Mouse (Mus musculus) stomach, embryonic 14.5 days (tissue): ENCODE measurements at regions not wholly inside any gene's neighbourhood (a gene's known extent, or its start where the extent isn't known, plus 50 kb on each side); places are given as distances from the start of the nearest gene placed in this dataset.

ENCODE experiments used
- ATAC-seq: fragments of 200-750 bp; cut with Nextera tagmentation; 2 replicates; pipeline ENCODE4 v1.8.0; 2017; ENCODE audit warnings: low read depth, moderate TSS enrichment; ENCODE audit not compliant: insufficient number of reproducible peaks, insufficient read depth, low FRiP score
- H3K27ac ChIP-seq: fragments of 300-500 bp; sonication (generic); 2 replicates; pipeline ENCODE4 v1.5.1; 2014; ENCODE audit warnings: mild to moderate bottlenecking, low read length, moderate library complexity, mixed read lengths
- H3K27me3 ChIP-seq: fragments of 300-500 bp; sonication (generic); 2 replicates; pipeline ENCODE4 v1.6.1; 2014; ENCODE audit warnings: low read length, control low read depth, mixed read lengths; ENCODE audit not compliant: control insufficient read depth, insufficient read depth
- H3K36me3 ChIP-seq: fragments of 300-500 bp; sonication (generic); 2 replicates; pipeline ENCODE4 v1.6.1; 2014; ENCODE audit warnings: mild to moderate bottlenecking, control low read depth, low read length, moderate library complexity, mixed read lengths; ENCODE audit not compliant: control insufficient read depth, insufficient read depth
- H3K4me1 ChIP-seq: fragments of 300-500 bp; sonication (generic); 2 replicates; pipeline ENCODE4 v1.6.1; 2014; ENCODE audit warnings: low read length, control low read depth, mixed read lengths; ENCODE audit not compliant: control insufficient read depth, insufficient read depth
- H3K4me2 ChIP-seq: fragments of 300-500 bp; sonication (generic); replicated peaks from 2 replicates; pipeline ENCODE4 v1.6.1; 2014; ENCODE audit warnings: low read depth, low read length, control low read depth
- H3K4me3 ChIP-seq: fragments of 300-500 bp; sonication (generic); 2 replicates; pipeline ENCODE4 v1.5.1; 2014; ENCODE audit warnings: low read depth, low read length, control low read depth
- H3K9ac ChIP-seq: fragments of 300-500 bp; sonication (generic); replicated peaks from 2 replicates; pipeline ENCODE4 v1.6.1; 2014; ENCODE audit warnings: low read depth, mild to moderate bottlenecking, control low read depth, low read length, moderate library complexity, mixed read lengths
- H3K9me3 ChIP-seq: fragments of 300-500 bp; sonication (generic); 2 replicates; pipeline ENCODE4 v1.6.1; 2016; ENCODE audit warnings: low read depth, low read length, control low read depth; ENCODE audit not compliant: control insufficient read depth
- WGBS: fragments of 180-500 bp; shearing (Covaris S2); extraction: QIAGEN DNeasy Blood & Tissue Kit; methylation state at CpG from one replicate; pipeline ENCODE4 v1.1.7; 2014; 5-methylcytosine and 5-hydroxymethylcytosine counted together

GRCm38 (mm10) chr14:100864164-100864563 is 336.0 kb downstream of the Prr30 start:
- H3K27ac ChIP-seq, result no peak overlapping the region
- H3K4me2 ChIP-seq, result no peak overlapping the region
- no peaks in the 10 kb centered on the region for H3K4me1 ChIP-seq
- H3K9me3 ChIP-seq, result no peaks in the 10 kb centered on the region
- ATAC-seq, result no peak
- no peak overlapping the region for H3K9ac ChIP-seq
- no peaks in the 10 kb centered on the region for H3K36me3 ChIP-seq
- 88% methylated on average over 1 of the region's 1 CpGs for WGBS
- no peak overlapping the region for H3K4me3 ChIP-seq
- no peaks in the 10 kb centered on the region for H3K27me3 ChIP-seq

GRCm38 (mm10) chr14:100842828-100843227 is 357.3 kb downstream of the Prr30 start:
- H3K9me3 ChIP-seq, result no peaks in the 10 kb centered on the region
- H3K9ac ChIP-seq, result no peak overlapping the region
- H3K4me1 ChIP-seq, result no peaks in the 10 kb centered on the region
- WGBS, result 70% methylated on average over 3 of the region's 3 CpGs
- no peaks in the 10 kb centered on the region for H3K36me3 ChIP-seq
- no peak overlapping the region for H3K4me3 ChIP-seq
- no peak overlapping the region for H3K4me2 ChIP-seq
- H3K27me3 ChIP-seq, result no peaks in the 10 kb centered on the region
- no peak for ATAC-seq
- H3K27ac ChIP-seq, result no peak overlapping the region
